Mouse (Mus musculus): ENCODE measurements around the gene Ostn.

DNA sequence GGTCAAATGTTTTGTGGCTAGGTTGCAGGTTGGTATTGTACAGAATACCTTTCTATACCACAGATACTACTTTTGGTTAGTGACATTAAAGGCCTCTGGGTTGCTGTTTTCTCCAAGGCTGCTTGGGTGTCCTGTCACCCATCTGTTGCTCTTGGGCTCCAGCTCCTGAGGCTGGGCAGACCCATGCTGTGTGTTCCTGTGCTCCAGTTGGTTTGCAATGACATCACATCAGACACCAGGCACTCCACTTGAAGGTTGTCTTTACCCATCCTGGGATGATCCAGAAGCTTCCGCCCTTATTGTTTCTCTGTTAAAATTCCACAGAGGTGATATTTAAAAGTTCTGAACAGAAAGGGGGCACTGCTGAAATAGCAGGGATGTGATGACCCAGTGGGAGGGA is 89.7 kb downstream of the Ostn start:
- TF ChIP-seq CTCF (IDR thresholded peaks at IDR 0.05; ENCODE audit: control insufficient read depth, insufficient read depth, insufficient read length) (no peak), MYOG (IDR thresholded peaks at IDR 0.05; ENCODE audit: control insufficient read depth, extremely low read depth, insufficient read length) (no peak), CEBPB (IDR thresholded peaks at IDR 0.05; ENCODE audit: low read depth) (no peak), MAX (IDR thresholded peaks at IDR 0.05) (no peak), USF1 (IDR thresholded peaks at IDR 0.05; ENCODE audit: low read depth) (no peak)

Data from C2C12 (cell line).